Mouse (Mus musculus) 416B (cell line): Measurements from ENCODE around the gene Brinp2.

Experiments used
- DNase-seq: peaks from one replicate; pipeline ENCODE4 v3.0.0; 2011; ENCODE audit warnings: low read depth

The Brinp2 gene

DNA sequence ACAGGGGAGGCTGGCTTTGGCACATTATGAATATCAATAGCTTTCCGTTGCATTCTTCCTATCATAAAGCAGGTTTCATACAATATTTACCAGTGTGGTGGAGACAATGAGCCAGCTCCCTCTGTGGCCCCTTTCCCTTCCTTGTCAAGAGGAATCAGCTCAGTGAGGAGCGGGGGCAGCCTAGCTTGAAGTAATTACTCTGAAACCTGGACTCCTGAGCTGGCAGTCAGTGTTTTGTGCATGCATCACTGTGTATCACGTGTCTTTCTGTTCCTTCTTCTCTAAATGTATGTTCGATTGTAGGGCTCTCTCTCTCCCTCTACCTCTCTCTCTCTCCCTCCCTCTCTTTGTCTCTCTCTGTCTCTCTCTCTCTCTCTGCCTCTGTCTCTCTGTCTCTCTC, 135.1 kb downstream of the Brinp2 start:
- no peak for DNase-seq

DNA sequence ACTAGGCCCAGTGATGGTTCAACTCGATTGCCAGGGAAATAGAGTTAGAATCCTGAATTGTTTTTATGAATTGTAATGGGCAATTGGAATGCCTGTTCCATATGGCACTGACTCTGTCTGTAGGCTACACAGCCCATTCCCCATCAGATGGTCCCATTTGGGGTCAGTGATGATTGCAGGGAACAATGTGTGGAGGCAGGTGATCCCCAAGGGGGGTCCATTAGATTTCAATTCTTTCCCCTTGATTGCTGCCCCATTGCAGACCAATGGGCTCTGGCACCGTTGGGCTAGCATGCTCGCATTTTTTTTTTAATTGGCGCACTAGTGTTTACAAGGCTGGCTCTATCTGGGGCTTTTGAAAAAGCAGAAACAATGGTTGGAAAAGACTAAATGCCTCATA, 136.0 kb downstream of the Brinp2 start:
- DNase-seq = no peak

- no peak for DNase-seq
Measured at GRCm38 (mm10) chr1:158218750-158219149, 137.4 kb downstream of the Brinp2 start.

DNA sequence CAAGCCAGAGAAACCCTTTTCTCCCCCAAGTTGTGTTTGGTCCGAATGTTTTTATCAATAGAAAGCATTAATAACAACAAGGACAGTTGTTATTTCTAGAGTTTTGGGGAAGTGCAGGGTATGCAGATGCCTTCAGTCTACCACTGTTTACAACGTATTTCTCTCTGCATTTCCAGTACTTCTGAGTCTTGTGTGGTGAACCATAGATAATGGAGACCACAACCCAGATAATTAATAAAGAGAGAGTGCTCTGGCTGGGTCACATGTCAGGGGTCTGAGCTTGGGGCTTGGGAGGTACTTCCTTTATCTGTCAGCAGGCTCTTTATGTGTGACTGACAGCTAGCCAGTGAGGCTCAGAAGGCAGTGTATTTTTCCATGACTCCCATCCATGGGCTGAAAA, 137.8 kb downstream of the Brinp2 start:
- DNase-seq = no peak

- DNase-seq = no peak
Measured at GRCm38 (mm10) chr1:158215581-158215980, 140.5 kb downstream of the Brinp2 start.

DNA sequence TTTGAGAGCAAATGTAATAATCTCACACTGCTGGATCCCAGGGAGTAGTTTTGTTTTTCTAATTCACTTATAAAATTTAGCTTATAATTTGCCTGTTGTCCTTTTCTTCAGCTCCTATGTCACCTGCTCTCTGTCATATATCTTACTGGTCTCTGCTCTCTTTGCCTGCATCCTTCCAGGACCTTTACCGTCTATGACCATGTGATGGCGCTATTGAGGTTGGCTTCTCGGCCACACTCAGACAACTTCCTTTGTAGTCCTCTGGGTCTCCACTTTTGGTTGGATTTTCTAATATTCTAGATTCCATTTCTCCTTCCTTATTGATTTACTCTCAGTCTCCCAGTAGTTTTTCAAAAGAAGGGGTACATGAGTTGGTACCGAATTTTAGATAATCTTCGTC, 141.4 kb downstream of the Brinp2 start:
- DNase-seq = no peak

GRCm38 (mm10) chr1:158213736-158214135, 142.4 kb downstream of the Brinp2 start:
- no peak for DNase-seq

DNA sequence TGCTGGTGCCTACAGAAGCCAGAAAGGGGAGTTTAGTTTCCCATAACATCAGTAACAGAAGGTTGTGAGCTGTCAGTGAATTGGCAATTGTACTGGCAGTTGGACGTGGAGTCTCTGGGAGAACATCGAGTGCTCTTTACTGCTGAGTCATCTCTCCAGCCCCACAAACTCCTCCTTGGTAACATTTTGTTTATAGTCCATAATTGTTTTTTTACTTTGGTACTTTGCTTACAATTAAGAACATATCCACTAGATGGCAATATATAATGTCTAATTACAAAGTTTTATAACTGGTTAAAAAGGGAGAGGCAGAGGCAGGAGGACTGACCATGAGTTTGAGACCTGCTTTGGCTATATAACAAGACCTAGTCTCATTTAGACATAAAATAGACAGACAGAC, 148.5 kb downstream of the Brinp2 start:
- peak; percentile 1 for DNase-seq

DNA sequence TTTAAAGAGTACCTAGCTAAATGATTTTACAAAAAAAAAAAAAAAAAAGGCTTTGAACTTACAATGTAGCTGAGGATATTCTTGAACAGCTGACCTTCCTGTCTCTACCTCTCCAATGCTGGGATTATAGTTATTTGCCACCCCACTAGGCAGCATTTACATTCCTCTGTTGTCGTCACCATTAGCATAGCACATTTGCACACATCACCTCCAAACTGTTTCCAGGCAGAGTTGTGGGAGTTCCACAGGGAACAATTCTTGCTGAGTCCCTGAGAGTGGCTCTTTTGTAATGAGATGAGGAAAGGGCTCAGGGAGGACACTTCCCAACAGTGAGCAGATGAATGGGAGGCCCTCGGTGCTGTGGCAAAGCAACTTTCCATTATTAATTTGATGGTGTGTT, 153.2 kb downstream of the Brinp2 start:
- DNase-seq = no peak
